In the genomic region with DNA sequence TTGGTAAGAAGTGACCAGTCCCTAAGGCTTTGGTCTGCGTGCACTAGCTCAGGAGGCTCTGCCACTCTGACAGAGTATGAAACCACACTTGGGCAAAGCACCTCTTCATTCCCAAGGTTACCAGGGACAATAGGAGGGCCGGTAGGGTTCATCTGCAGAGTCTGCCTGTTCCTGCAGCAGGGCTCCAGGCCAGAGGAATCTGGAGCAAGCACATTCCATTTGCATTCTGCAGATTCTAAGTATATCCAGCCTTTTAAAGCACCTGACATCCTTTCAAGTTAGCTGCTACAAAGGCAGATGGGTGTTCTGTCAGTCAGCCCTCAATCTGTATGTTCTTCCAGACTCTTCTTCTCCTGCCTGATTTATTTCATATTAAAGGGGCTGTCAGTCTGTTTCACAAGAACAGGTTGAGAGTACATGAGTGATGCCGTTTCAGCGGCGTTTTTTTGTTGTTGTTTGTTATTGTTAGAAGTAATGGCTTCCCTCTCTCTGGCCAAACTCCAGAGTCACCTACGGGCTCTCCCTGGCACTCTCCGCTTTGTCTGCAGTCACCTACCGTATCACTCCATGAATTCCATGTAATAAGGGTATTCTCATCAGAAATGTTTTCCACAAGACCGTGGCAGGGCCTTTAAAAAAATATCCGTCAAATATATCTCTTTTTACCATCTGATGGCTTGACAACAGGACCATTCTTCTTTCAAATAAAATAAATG, we compare ENCODE assay signal across 12 mouse cellular contexts.
DNase-seq lines count a peak whose midpoint lies in the region; ATAC-seq and TF ChIP-seq lines count a peak whose summit lies in the region.
"Had no signal": no experiment of that assay in that cellular context is flagged by ENCODE, and none has a peak within 500 bp of the region (broad histone marks: within the 10 kb centered on the region; RNA-seq: fewer than 3 reads in every experiment).

No protein-coding gene starts in this region.

- H3K4me1 ChIP-seq in lung, embryonic 16.5 days (replicated peaks; ENCODE audit: control insufficient read depth, insufficient read depth, low read length) = no peaks in the 10 kb centered on the region; the same call in 1 of the 2 replicates
- peaks cover 15% of the 10 kb centered on the region; the same call in 1 of the 2 replicates for H3K4me1 ChIP-seq in heart, embryonic 10.5 days
- no peaks in the 10 kb centered on the region for H3K4me1 ChIP-seq in lung, postnatal 0 days (ENCODE audit: insufficient read depth, low read depth, low read length)
- H3K4me1 ChIP-seq in limb, embryonic 10.5 days = peaks cover 13% of the 10 kb centered on the region
- H3K4me1 ChIP-seq: embryonic facial prominence, embryonic 12.5 days had no signal

- 64% methylated on average over 10 of the region's 10 CpGs for WGBS in lung, embryonic 16.5 days
- WGBS in heart, embryonic 10.5 days = 72% methylated on average over 10 of the region's 10 CpGs
- 52% methylated on average over 10 of the region's 10 CpGs for WGBS in lung, postnatal 0 days
- 81% methylated on average over 10 of the region's 10 CpGs for WGBS in limb, embryonic 10.5 days

- DNase-seq in heart, adult 8-10 months (ENCODE audit: low spot score) = peak; percentile 22
- no peak for DNase-seq in heart, postnatal 25 days (ENCODE audit: low spot score)
- DNase-seq in lung, postnatal 10 days = no peak
- DNase-seq in heart, embryonic 10.5 days (ENCODE audit: low spot score) = peak; percentile 77
- peak; percentile 48 for DNase-seq in lung, postnatal 0 days (ENCODE audit: low spot score)
- no peak for DNase-seq in thymus, postnatal 36 days
- DNase-seq in limb, embryonic 10.5 days (ENCODE audit: low spot score) = no peak
- DNase-seq: cerebellum, adult 11 months; thymus, adult 2 months had no signal

- no peak overlapping the region for H3K27ac ChIP-seq in lung, embryonic 16.5 days (ENCODE audit: low read length)
- no peak overlapping the region for H3K27ac ChIP-seq in heart, embryonic 10.5 days
- no peak overlapping the region for H3K27ac ChIP-seq in lung, postnatal 0 days (ENCODE audit: low read length)
- H3K27ac ChIP-seq in limb, embryonic 10.5 days = no peak overlapping the region
- H3K27ac ChIP-seq: embryonic facial prominence, embryonic 12.5 days had no signal

- no peaks in the 10 kb centered on the region for H3K9me3 ChIP-seq in lung, embryonic 16.5 days (ENCODE audit: control insufficient read depth, low read length)
- H3K9me3 ChIP-seq in heart, embryonic 10.5 days = no peaks in the 10 kb centered on the region
- no peaks in the 10 kb centered on the region for H3K9me3 ChIP-seq in lung, postnatal 0 days (ENCODE audit: low read length)
- no peaks in the 10 kb centered on the region for H3K9me3 ChIP-seq in limb, embryonic 10.5 days (replicated peaks)
- H3K9me3 ChIP-seq: embryonic facial prominence, embryonic 12.5 days had no signal

- TF ChIP-seq EP300 in lung, postnatal 0 days (IDR thresholded peaks at IDR 0.05) = no peak

- no peak for TF ChIP-seq CTCF in lung, postnatal 0 days (IDR thresholded peaks at IDR 0.05)

- no peak overlapping the region for H3K4me2 ChIP-seq in lung, embryonic 16.5 days (ENCODE audit: low read depth, low read length)
- no peak overlapping the region for H3K4me2 ChIP-seq in lung, postnatal 0 days (replicated peaks; ENCODE audit: low read depth, low read length)
- H3K4me2 ChIP-seq: embryonic facial prominence, embryonic 12.5 days had no signal

- no peaks in the 10 kb centered on the region for H3K27me3 ChIP-seq in lung, embryonic 16.5 days (ENCODE audit: control insufficient read depth, insufficient read depth, low read depth, low read length)
- H3K27me3 ChIP-seq in heart, embryonic 10.5 days (ENCODE audit: insufficient read depth, poor library complexity, severe bottlenecking) = no peaks in the 10 kb centered on the region
- H3K27me3 ChIP-seq in lung, postnatal 0 days (replicated peaks; ENCODE audit: insufficient read depth, low read length) = no peaks in the 10 kb centered on the region
- peaks cover 7% of the 10 kb centered on the region; the same call in 1 of the 2 replicates for H3K27me3 ChIP-seq in limb, embryonic 10.5 days (ENCODE audit: low read depth, poor library complexity, severe bottlenecking)
- H3K27me3 ChIP-seq: embryonic facial prominence, embryonic 12.5 days had no signal

- no peaks in the 10 kb centered on the region for H3K36me3 ChIP-seq in lung, embryonic 16.5 days (ENCODE audit: control insufficient read depth, insufficient read depth, low read length)
- H3K36me3 ChIP-seq in heart, embryonic 10.5 days = no peaks in the 10 kb centered on the region
- no peaks in the 10 kb centered on the region for H3K36me3 ChIP-seq in lung, postnatal 0 days (ENCODE audit: insufficient read depth, low read length)
- no peaks in the 10 kb centered on the region for H3K36me3 ChIP-seq in limb, embryonic 10.5 days
- H3K36me3 ChIP-seq: embryonic facial prominence, embryonic 12.5 days had no signal

- ATAC-seq in lung, embryonic 16.5 days (ENCODE audit: low read depth) = peak; percentile 51; the same call in 1 of the 2 replicates
- ATAC-seq in lung, postnatal 0 days = peak; percentile 64
- ATAC-seq: hindbrain, embryonic 16.5 days had no signal

- no peak overlapping the region for H3K9ac ChIP-seq in lung, embryonic 16.5 days (ENCODE audit: low read length)
- H3K9ac ChIP-seq in lung, postnatal 0 days (replicated peaks; ENCODE audit: low read depth) = no peak overlapping the region
- H3K9ac ChIP-seq: embryonic facial prominence, embryonic 12.5 days had no signal

- no peak overlapping the region for H3K4me3 ChIP-seq in lung, embryonic 16.5 days (ENCODE audit: low read length)
- H3K4me3 ChIP-seq in heart, embryonic 10.5 days = no peak overlapping the region
- no peak overlapping the region for H3K4me3 ChIP-seq in lung, postnatal 0 days (ENCODE audit: low read depth, low read length)
- H3K4me3 ChIP-seq in limb, embryonic 10.5 days = no peak overlapping the region
- H3K4me3 ChIP-seq: embryonic facial prominence, embryonic 12.5 days had no signal

- intact Hi-C loops in heart, postnatal 25 days (cut with DNase I) = no loop called here

Comparison
In these comparisons a context has a peak if more than half of its experiments do, and no peak if none do; other contexts are left out.
1. DNase-seq: peak in heart, adult 8-10 months (single experiment), heart, embryonic 10.5 days (single experiment) and lung, postnatal 0 days (single experiment); none in heart, postnatal 25 days (single experiment), lung, postnatal 10 days (single experiment), thymus, postnatal 36 days (0 of 2) and limb, embryonic 10.5 days (single experiment).